Mouse (Mus musculus) CH12F3 (cell line): ENCODE measurements around the gene Tmem50b.

Experiments
- in situ Hi-C: fragments of 300-500 bp; cut with MboI; formaldehyde crosslinking; loops from 2 replicates; pipeline ENCODE4 v1.14.3; 2020; ENCODE audit warnings: low sequenced_read_pairs

Tmem50b gene

GRCm38 (mm10) chr16:91611248-91611647, 13.6 kb upstream of the Tmem50b start:
- in situ Hi-C loops, result no loop called here

- in situ Hi-C loops, result no loop called here
Measured at GRCm38 (mm10) chr16:91609501-91610245, 12.1 kb upstream of the Tmem50b start.

GRCm38 (mm10) chr16:91606958-91607357, 9.4 kb upstream of the Tmem50b start:
- in situ Hi-C loops, result no loop called here

- in situ Hi-C loops, result no loop called here
Measured at GRCm38 (mm10) chr16:91605156-91605555, 7.6 kb upstream of the Tmem50b start.

GRCm38 (mm10) chr16:91601693-91602092, 4.1 kb upstream of the Tmem50b start:
- in situ Hi-C loops, result no loop called here

- in situ Hi-C loops, result no loop called here
Measured at GRCm38 (mm10) chr16:91601081-91601480, 3.5 kb upstream of the Tmem50b start.

GRCm38 (mm10) chr16:91599242-91599641, 1.6 kb upstream of the Tmem50b start:
- in situ Hi-C loops, result loop anchor here (25.0 kb wide), 1 partner anchor 237 kb away; the partner anchor contains the start of gene Ifnar2

- in situ Hi-C loops, result loop anchor here (25.0 kb wide), 1 partner anchor 235 kb away; the partner anchor contains the start of gene Ifnar2
Measured at GRCm38 (mm10) chr16:91596779-91597671, 575 bp downstream of the Tmem50b start.

- in situ Hi-C loops, result loop anchor here (25.0 kb wide), 1 partner anchor 234 kb away; the partner anchor contains the start of gene Ifnar2
Measured at GRCm38 (mm10) chr16:91596397-91596778, 1.2 kb downstream of the Tmem50b start.

- in situ Hi-C loops, result loop anchor here (25.0 kb wide), 1 partner anchor 233 kb away; the partner anchor contains the start of gene Ifnar2
Measured at GRCm38 (mm10) chr16:91595076-91595475, 2.5 kb downstream of the Tmem50b start.

GRCm38 (mm10) chr16:91593262-91593661, 4.3 kb downstream of the Tmem50b start:
- in situ Hi-C loops, result loop anchor here (25.0 kb wide), 1 partner anchor 231 kb away; the partner anchor contains the start of gene Ifnar2

- in situ Hi-C loops, result loop anchor here (25.0 kb wide), 1 partner anchor 230 kb away; the partner anchor contains the start of gene Ifnar2
Measured at GRCm38 (mm10) chr16:91592162-91592561, 5.4 kb downstream of the Tmem50b start.

GRCm38 (mm10) chr16:91588703-91589102, 8.9 kb downstream of the Tmem50b start:
- in situ Hi-C loops, result loop anchor here (10.0 to 25.0 kb wide), 2 partner anchors 74 to 226 kb away; partner anchors contain the start of gene Ifnar2

GRCm38 (mm10) chr16:91587730-91588453, 9.7 kb downstream of the Tmem50b start:
- in situ Hi-C loops, result loop anchor here (10.0 to 25.0 kb wide), 2 partner anchors 73 to 226 kb away; partner anchors contain the start of gene Ifnar2

GRCm38 (mm10) chr16:91586244-91586643, 11.4 kb downstream of the Tmem50b start:
- in situ Hi-C loops, result loop anchor here (10.0 to 25.0 kb wide), 2 partner anchors 71 to 224 kb away; partner anchors contain the start of gene Ifnar2

- in situ Hi-C loops, result loop anchor here (10.0 to 25.0 kb wide), 2 partner anchors 71 to 223 kb away; partner anchors contain the start of gene Ifnar2
Measured at GRCm38 (mm10) chr16:91585617-91586016, 12.0 kb downstream of the Tmem50b start.

GRCm38 (mm10) chr16:91582307-91582706, 15.3 kb downstream of the Tmem50b start:
- in situ Hi-C loops, result loop anchor here (10.0 to 25.0 kb wide), 2 partner anchors 68 to 220 kb away; partner anchors contain the start of gene Ifnar2

GRCm38 (mm10) chr16:91578980-91579720, 18.4 kb downstream of the Tmem50b start:
- in situ Hi-C loops, result loop anchor here (25.0 kb wide), 1 partner anchor 217 kb away; the partner anchor contains the start of gene Ifnar2

GRCm38 (mm10) chr16:91575151-91575550, 22.4 kb downstream of the Tmem50b start:
- in situ Hi-C loops, result loop anchor here (25.0 kb wide), 1 partner anchor 213 kb away; the partner anchor contains the start of gene Ifnar2
